Mouse (Mus musculus) embryonic facial prominence, embryonic 14.5 days (tissue): Measurements from ENCODE around the gene Ifnar2. TPM values are rescaled to one million over a fixed set of nuclear protein-coding genes. Genes with fewer than 3 reads are reported as not detected.
A peak's percentile ranks its signal among the peaks of the same experiment; 100 is the strongest.

Experiments used
- ATAC-seq: fragments of 200-750 bp; cut with Nextera tagmentation; 2 replicates; pipeline ENCODE4 v1.8.0; 2017; ENCODE audit warnings: low read depth, moderate number of reproducible peaks, moderate TSS enrichment
- DNase-seq: peaks from one replicate; pipeline ENCODE4 v3.0.0-alpha.2; 2015; ENCODE audit warnings: low spot score
- H3K27ac ChIP-seq: fragments of 300-500 bp; sonication (generic); replicated peaks from 2 replicates; pipeline ENCODE4 v1.5.1; 2014; ENCODE audit warnings: low read depth, mild to moderate bottlenecking, low read length, moderate library complexity
- H3K27me3 ChIP-seq: fragments of 300-500 bp; sonication (generic); replicated peaks from 2 replicates; pipeline ENCODE4 v1.6.1; 2014; ENCODE audit warnings: low read length; ENCODE audit not compliant: control insufficient read depth, insufficient read depth
- H3K36me3 ChIP-seq: fragments of 300-500 bp; sonication (generic); 2 replicates; pipeline ENCODE4 v1.6.1; 2014; ENCODE audit warnings: low read length, mixed read lengths; ENCODE audit not compliant: control insufficient read depth, insufficient read depth
- H3K4me1 ChIP-seq: fragments of 300-500 bp; sonication (generic); 2 replicates; pipeline ENCODE4 v1.6.1; 2014; ENCODE audit warnings: antibody characterized with exemption, low read length; ENCODE audit not compliant: control insufficient read depth, insufficient read depth
- H3K4me2 ChIP-seq: fragments of 300-500 bp; sonication (generic); 2 replicates; pipeline ENCODE4 v1.6.1; 2014; ENCODE audit warnings: low read depth, mild to moderate bottlenecking, low read length, moderate library complexity, mixed read lengths
- H3K4me3 ChIP-seq: fragments of 300-500 bp; sonication (generic); 2 replicates; pipeline ENCODE4 v1.5.1; 2014; ENCODE audit warnings: low read depth, mild to moderate bottlenecking, low read length
- H3K9ac ChIP-seq: fragments of 300-500 bp; sonication (generic); 2 replicates; pipeline ENCODE4 v1.6.1; 2014; ENCODE audit warnings: low read depth, mild to moderate bottlenecking, low read length, moderate library complexity, mixed read lengths
- H3K9me3 ChIP-seq: fragments of 300-500 bp; sonication (generic); 2 replicates; pipeline ENCODE4 v1.6.1; 2016; ENCODE audit warnings: low read length; ENCODE audit not compliant: control insufficient read depth
- WGBS: fragments of 180-500 bp; shearing (Covaris S2); extraction: QIAGEN DNeasy Blood & Tissue Kit; methylation state at CpG from one replicate; pipeline ENCODE4 v1.1.7; 2014; 5-methylcytosine and 5-hydroxymethylcytosine counted together
- polyA plus RNA-seq: library from polyadenylated mRNA; unstranded; fragments of >200 nt; fragmentation: Nextera tagmentation; extraction: Ambion mirVana; gene quantifications from 2 replicates; pipeline ENCODE4 v1.2.1, GENCODE M21; 2014

The Ifnar2 gene
- polyA plus RNA-seq, 1 experiment from 2014 or later, result 67.7 TPM

DNA sequence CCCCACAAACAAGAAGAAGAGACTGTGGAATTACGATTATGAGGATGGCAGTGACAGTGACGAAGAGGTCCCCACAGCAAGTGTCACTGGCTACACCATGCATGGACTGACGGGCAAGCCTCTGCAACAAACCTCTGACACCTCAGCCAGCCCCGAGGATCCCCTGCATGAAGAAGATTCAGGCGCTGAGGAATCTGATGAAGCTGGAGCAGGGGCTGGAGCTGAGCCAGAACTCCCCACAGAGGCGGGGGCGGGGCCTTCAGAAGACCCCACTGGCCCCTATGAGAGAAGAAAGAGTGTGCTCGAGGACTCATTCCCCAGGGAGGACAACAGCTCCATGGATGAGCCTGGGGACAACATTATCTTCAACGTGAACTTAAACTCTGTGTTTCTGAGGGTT is 31.2 kb downstream of the Ifnar2 start:
- Histone ChIP-seq H3K4me3 (no peak overlapping the region), H3K4me2 (no peak overlapping the region), H3K9me3 (no peaks in the 10 kb centered on the region), H3K4me1 (peaks cover 16% of the 10 kb centered on the region), H3K27ac (no peak overlapping the region), H3K9ac (no peak overlapping the region), H3K27me3 (no peaks in the 10 kb centered on the region), H3K36me3 (peaks cover 25% of the 10 kb centered on the region)
- WGBS, result 78% methylated on average over 9 of the region's 9 CpGs
- ATAC-seq (no peak), DNase-seq (no peak)

DNA sequence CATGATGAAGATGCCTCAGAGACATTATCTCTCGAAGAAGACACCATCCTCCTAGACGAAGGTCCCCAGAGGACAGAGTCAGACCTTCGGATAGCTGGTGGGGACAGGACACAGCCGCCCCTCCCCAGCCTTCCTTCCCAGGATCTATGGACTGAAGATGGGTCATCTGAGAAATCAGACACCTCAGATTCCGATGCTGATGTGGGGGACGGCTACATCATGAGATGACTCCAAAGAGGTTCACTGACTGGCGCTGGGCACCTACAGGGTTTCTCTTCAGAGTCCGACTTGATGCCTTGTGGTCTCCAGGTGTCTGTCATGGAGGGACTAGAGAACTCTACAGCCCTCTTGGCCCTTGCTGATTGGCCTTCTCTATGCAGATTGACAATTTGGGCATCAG is 31.6 kb downstream of the Ifnar2 start:
- DNase-seq, result no peak
- Histone ChIP-seq H3K4me2 (no peak overlapping the region), H3K9ac (no peak overlapping the region), H3K4me1 (peaks cover 16% of the 10 kb centered on the region), H3K9me3 (no peaks in the 10 kb centered on the region), H3K27ac (no peak overlapping the region), H3K4me3 (no peak overlapping the region), H3K27me3 (no peaks in the 10 kb centered on the region), H3K36me3 (peaks cover 25% of the 10 kb centered on the region)
- no peak for ATAC-seq
- WGBS, result 93% methylated on average over 8 of the region's 8 CpGs

DNA sequence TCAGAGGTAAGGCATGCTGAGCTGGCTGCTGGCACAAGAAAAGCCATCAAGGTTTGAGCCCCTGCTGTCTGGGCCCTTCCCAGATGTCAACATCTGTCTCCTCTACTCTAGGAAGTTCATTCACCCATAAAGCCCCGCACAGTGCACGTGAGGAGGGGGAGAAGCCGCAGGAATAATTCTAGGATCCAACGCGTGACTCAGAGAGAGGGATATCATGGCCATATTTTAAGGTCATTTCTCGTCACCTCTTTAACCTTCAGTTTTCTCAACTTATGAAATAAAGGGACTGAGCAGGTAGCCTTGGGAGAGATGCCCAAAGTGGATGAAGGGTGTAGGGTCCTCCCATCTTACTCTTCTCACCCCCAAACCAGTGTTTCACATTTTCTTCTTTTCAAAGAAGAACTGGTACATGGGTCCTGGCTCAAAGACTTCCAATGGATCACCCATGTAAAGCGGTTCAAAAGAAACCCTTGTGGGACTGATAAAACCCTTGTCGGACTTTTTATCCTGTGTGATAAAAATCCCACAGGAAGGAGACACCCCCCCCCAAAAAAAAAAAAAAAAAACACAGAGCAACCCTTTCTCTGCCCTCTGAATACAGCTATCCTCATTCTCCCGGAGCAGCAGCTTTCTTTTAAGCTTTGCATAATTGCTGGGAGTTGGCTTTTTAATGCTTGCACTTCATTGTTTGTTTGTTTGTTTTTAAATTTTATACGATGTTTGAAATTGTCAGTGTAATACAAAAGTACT is 32.4 kb downstream of the Ifnar2 start:
- Histone ChIP-seq H3K4me3 (no peak overlapping the region), H3K9ac (no peak overlapping the region), H3K27ac (peak overlapping the region; percentile 34; the same call in 1 of the 2 replicates), H3K27me3 (no peaks in the 10 kb centered on the region), H3K4me2 (peak overlapping the region; percentile 76; the same call in 1 of the 2 replicates), H3K9me3 (no peaks in the 10 kb centered on the region), H3K4me1 (peaks cover 16% of the 10 kb centered on the region), H3K36me3 (peaks cover 20% of the 10 kb centered on the region)
- 71% methylated on average over 10 of the region's 10 CpGs for WGBS
- DNase-seq (no peak), ATAC-seq (no peak)

DNA sequence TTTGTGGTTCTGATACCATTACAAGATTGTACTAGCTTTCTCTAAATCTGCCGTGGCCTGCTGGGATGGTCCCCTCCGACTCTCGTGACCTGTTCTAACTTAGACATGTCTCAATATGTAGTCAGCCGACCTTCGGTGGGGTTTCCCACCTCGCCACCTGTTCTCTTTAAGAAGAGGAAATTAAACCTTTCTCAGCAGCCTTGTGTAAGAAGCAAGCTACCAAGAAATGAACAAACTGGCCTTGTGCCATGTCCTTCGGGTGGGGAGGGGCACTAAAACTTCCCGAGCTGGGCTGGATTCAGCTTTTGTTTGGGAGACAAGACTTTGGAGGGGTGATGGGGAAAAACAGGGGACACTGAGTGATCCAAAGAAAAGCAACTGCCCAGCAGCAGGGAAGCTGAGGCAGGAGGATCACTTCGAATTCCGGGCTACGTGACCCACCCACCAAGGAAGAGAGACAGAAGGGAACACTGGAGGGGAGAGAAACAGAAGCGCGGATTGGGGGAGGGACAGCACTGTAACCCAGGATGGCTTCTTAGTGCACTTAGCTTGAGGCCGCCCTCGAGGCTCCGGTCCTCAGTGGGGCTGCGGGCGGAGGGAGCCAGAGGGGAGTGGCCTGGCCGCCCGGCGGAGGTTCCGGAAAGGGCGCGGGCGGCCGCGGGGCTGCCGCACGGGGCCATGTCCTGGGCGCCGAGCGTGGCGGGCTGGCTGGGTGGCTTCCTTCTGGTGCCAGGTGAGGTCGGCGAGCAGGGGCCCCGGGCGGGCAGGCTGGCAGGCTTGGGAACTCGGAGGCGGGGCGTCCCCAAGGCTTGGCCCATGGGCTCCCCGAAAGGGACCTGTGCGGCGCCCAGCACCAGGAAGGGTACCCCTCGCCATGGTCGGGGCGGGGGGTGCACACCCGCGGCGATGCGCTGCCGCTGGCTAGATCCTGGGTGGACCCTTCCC is 33.3 kb downstream of the Ifnar2 start, which contains the start of gene Il10rb:
Gene Il10rb, plus strand, starts transcription at position 525 of the 945 bp plus-strand sequence.
- H3K27ac ChIP-seq, result peak within 1 kb of the TSS; percentile 82
- 10% methylated on average over 18 of the region's 51 CpGs for WGBS

DNA sequence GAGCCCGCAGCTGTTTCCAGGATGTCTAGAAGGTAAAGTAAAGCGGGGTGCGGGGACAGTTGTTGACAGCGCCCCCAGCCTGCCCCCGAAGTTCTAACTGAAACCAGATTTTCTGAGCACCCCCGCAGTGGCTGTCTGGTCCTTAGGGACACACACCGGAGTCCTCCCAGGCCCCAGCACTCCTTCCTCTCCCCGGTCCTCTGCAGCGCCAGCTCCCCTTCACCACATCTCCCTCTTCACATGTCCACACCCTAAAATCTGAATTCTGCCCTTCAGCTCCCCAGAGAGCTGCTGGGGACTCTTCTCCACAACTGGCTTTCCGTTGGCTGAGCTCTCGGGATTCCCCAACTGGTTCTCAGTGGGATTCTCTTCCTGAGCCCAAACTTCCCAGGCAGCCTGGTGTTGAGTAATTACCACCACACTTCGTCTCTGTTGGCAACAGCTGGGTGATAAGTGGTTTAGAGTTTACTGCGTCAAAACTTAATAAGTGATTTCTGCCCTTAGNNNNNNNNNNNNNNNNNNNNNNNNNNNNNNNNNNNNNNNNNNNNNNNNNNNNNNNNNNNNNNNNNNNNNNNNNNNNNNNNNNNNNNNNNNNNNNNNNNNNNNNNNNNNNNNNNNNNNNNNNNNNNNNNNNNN is 34.1 kb downstream of the Ifnar2 start:
- peak overlapping the region; percentile 72 for H3K4me3 ChIP-seq
- peak overlapping the region; percentile 76 for H3K4me2 ChIP-seq
- 2% methylated on average over 6 of the region's 13 CpGs for WGBS
- H3K27me3 ChIP-seq, result no peaks in the 10 kb centered on the region
- peaks cover 12% of the 10 kb centered on the region for H3K4me1 ChIP-seq
- ATAC-seq (peak; percentile 14), DNase-seq (peak; percentile 69)
- H3K36me3 ChIP-seq, result peaks cover 20% of the 10 kb centered on the region
- peak overlapping the region; percentile 82 for H3K27ac ChIP-seq
- no peaks in the 10 kb centered on the region for H3K9me3 ChIP-seq
- peak overlapping the region; percentile 87 for H3K9ac ChIP-seq

More for the DNA sequence above, 33.3 kb downstream of the Ifnar2 start, which contains the start of gene Il10rb:
- peaks cover 20% of the 10 kb centered on the region for H3K36me3 ChIP-seq
- H3K9me3 ChIP-seq, result no peaks in the 10 kb centered on the region
- peak within 1 kb of the TSS; percentile 72 for H3K4me3 ChIP-seq
- peak within 1 kb of the TSS; percentile 76 for H3K4me2 ChIP-seq
- H3K27me3 ChIP-seq, result no peaks in the 10 kb centered on the region
- H3K9ac ChIP-seq, result peak within 1 kb of the TSS; percentile 87
- ATAC-seq, result peak; percentile 89
- peaks cover 16% of the 10 kb centered on the region for H3K4me1 ChIP-seq
- peak; percentile 81 for DNase-seq

DNA sequence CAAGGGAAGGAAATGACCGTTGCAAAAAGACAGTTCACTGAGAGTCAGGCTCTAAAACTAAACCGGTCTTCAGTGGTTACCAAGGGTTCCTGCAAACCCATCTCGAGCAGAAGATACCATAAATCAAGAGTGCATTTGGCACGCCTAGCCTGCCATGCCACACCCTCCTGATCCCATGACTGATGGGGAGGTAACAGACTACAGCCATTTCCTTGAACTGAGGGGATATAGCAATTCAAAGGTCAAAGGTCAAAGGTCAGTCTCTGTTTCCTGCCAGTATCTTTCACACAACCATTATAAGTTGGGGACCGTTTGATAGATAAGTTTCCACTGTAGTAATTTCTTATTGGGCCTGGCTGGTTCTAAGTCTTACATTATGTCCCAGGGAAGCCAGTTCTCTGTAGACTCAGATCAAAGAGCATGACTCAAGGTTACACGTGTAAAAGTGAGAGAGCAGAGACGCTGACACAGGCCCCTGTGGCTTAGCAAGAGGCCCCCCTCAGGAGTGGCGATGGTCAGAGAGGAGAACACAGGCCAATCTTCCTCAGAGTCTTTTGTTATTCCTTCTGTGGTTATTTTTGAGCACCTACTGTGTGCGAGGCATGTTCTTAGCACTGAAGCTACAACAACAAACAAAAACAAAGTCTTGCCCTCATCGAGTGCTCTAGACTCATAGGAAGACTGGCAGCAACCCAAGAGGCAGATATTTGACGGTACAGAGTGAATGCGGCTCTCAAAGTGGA is 40.7 kb downstream of the Ifnar2 start:
- no peak for ATAC-seq
- Histone ChIP-seq H3K4me3 (no peak overlapping the region), H3K27me3 (no peaks in the 10 kb centered on the region), H3K4me2 (no peak overlapping the region), H3K4me1 (no peaks in the 10 kb centered on the region), H3K9ac (no peak overlapping the region), H3K27ac (no peak overlapping the region), H3K36me3 (peaks cover 23% of the 10 kb centered on the region; the same call in 1 of the 2 replicates), H3K9me3 (no peaks in the 10 kb centered on the region)
- WGBS, result 60% methylated on average over 12 of the region's 12 CpGs
- DNase-seq, result no peak

DNA sequence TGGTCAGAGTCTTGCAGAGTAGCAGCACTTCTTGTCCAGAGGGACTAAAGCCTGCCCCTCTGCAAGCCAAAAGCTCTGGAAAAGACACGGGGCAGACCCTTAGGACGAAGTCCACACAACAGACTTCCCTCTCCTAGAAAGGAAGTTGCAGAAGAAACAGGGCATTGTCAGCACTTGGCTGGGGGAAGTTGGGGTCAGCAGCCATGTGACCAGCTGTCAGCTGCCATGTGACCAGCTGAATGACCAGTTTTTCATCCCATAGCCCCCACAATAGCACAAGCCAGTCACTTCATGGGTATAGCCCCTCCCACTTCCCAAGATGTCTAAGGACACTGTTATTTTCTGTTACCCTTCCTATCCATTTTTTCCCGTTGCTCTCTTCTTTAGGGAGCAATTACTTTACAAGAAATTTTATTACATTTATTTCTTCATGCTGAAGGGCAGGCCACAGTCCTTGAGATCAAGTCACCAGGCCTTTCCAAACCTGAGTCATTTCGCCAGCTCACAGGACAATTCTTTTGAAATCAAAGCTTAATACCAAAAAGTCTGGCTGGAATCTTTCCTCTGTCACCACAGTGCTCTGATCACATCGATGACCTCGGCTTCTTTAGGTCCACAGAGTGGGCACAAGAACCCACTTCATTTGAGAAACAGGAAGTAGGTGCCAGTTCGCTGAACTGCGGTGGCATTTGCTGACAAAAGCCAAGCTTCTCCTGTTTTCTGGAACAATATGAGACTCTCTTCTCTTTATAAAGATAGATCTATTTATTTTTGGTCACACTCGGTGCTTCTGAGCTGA is 43.0 kb downstream of the Ifnar2 start:
- no peaks in the 10 kb centered on the region for H3K27me3 ChIP-seq
- no peak overlapping the region for H3K9ac ChIP-seq
- H3K27ac ChIP-seq, result no peak overlapping the region
- DNase-seq (no peak), ATAC-seq (no peak)
- H3K9me3 ChIP-seq, result no peaks in the 10 kb centered on the region
- 76% methylated on average over 9 of the region's 9 CpGs for WGBS
- H3K4me1 ChIP-seq, result no peaks in the 10 kb centered on the region
- no peak overlapping the region for H3K4me3 ChIP-seq
- H3K36me3 ChIP-seq, result peaks cover 40% of the 10 kb centered on the region
- H3K4me2 ChIP-seq, result no peak overlapping the region
